Mouse (Mus musculus) thymus, postnatal 36 days (tissue): ENCODE measurements at regions not wholly inside any gene's neighbourhood (a gene's known extent, or its start where the extent isn't known, plus 50 kb on each side); places are given as distances from the start of the nearest gene placed in this dataset.
A peak's percentile ranks its signal among the peaks of the same experiment; 100 is the strongest.

Experiments used
- DNase-seq, 2 experiments: peaks; one replicate each; pipeline ENCODE4 v3.0.0; 2022; ENCODE audit warnings: mixed read lengths in 2 of 2

DNA sequence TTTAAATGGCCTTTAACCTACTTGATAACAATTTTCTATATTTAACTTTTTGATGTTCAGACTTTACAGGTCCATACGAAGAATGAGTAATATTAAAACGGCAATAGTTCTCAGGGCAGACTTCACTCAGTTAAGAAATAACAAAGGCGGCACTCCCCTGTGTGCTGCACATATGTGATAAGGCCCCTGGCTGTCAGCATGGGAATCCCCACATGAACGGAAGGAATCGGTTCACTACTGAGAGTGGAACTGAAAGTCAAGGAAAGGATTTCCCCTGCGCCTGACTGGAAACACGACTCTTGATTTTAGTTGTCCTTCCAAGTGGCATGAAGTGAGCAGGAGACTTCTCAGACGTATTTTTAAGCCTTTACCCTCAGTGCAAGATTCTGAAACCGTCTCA, 210.5 kb upstream of the Klf14 start:
- DNase-seq, result no peak

DNA sequence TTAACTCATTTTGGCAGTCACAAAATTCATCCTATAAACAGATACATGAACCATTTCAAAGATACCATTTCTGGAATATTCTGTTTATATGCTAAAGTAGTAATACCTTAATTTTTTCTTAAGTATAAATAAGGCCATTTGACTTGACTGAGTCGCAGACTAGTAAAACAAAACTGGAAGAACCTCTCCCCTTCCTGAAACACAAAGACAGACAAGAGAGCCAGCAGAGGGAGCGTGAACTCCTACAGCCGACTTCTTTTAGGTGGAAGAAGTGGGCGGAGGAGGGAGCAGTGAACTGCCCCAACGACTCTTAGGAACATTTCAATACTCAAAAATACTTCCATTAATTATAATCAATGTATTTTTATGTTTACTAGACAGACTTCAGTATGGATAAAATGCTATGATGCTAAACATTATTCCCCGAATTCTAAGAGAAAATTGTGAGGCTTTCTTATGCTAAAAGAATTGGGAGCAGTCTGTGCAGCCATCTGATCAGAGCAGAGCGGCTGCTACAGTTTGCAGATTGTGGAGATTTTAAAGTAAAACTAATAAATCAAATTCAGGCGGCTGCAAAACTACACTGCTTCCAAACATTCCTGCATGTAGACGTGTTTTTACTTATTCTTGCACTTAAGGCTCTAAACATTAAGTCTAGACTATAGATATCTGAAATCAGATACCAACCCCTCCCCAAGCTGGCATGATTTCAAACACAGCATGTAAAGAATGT, 211.2 kb upstream of the Klf14 start:
- no peak for DNase-seq

DNA sequence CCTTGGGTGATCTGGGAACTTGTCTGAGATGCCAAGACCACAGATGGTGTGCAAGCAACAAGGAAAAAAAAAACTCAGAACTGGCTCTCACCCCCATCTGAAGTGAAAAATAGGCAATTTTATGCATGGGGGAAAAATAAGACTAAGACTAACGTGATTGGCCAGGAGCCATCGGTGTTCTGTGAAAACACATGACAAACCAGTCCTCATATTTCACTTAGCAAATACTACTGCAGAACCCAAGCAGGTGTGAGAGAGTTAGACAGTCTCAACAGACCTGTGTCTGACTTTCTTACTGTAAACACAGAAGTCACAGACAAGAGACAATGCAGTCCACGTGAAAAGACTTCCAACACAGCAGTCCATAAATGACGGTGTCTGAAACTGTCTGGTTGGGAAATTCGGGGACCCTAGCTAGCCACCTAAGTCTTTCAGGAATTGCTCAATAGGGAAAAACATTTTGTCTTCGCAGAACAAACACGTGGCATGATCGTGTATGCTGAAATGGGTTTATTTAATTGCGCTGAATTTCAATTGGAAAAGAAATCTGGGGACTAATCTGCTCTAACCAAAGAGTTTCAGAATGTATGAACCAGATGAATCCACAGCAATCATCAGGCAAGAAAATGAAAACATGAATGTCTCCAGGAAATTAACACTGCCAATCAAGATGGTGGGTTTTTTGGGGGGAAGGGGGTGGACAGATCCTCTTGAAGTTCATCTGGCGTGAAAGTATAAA, 213.1 kb upstream of the Klf14 start:
- no peak for DNase-seq

DNA sequence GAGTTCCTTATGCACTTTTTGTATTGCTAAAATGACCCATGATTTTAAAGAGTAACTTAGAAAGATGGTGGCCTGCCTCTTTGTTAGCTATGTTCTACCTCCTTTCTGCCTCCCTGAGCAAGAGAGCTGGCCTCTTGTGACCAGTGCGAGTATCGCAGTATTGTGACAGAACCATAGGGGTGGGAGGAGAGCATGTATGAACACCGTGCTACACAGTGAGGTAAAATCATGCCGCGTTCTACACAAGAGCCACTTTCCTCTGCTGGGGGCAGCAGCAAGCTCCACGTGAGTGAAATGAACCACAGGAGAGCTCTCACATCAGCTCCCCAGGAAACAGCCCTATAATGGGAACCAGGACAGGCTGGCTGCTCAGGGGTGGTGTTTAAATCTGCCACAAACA, 216.9 kb upstream of the Klf14 start:
- DNase-seq, result no peak

DNA sequence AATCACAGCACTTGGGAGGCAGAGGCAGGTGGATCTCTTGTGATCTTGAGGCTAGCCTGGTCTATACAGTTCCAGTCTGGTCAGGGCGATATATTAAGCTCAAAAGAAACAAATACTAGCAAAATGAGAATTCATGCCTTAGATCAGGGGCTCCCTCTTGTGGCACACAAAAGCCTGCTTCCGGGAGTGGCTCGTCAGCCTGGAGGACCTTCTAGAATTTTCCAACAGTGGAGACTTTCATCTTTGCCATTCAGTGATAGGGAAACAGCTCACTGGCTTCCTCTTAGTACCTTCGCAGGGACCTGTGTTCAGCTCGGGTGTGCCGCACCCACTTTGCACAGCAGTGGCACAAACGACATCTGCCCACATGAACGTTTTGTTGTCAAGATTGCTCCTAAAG, 217.5 kb upstream of the Klf14 start:
- peak; percentile 35 to 39 for DNase-seq

DNA sequence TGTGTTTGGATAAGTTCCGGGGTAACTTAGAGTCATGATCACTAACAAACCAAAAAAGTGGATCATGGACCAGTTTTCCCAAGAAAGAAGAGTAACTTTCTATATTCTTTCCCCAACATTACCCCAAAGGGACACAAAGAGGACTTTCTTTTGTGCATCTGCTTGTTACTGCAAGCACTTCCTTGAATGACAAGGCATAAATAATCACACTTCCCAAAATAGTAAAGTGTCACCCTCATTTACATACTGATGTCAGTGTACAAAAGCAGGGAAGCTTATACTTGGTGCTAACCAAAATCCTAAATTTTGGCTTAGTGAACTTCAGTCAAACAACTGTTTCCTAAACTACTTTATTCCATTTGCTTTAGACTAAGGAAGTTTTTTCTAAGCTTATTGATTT, 218.0 kb upstream of the Klf14 start:
- no peak for DNase-seq

DNA sequence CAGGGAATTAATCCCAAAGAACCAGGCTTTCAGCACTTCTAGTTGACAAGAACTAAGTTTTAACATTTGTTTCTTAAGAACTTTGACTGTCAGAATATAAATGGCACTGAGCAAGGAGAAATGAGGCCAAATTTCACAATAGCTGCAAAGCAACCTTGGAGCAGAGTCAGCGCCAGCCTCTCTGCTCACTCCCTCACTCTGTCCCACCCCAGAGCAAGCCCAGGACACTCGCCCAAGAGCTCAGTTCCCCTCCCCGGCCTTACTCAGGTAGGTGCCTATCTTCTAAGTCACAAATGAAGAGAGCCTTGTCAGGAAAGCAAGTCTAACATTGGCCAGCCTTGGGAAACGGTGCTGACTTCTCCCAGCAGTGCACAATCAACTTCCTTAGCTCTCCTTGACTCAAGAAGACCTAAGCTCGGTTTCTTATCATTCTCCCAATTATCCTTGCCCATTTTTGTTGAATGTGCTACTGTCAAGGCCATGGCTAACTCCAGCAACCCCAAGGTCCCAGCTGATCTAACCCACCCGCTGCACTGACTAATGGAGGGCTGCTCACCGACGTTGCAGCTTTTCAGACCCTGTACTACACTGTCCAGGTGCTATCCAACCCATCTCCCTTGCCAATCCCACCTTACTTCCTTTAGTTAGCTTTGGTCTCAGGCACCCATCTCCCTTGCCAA, 219.5 kb upstream of the Klf14 start:
- DNase-seq, result no peak

DNA sequence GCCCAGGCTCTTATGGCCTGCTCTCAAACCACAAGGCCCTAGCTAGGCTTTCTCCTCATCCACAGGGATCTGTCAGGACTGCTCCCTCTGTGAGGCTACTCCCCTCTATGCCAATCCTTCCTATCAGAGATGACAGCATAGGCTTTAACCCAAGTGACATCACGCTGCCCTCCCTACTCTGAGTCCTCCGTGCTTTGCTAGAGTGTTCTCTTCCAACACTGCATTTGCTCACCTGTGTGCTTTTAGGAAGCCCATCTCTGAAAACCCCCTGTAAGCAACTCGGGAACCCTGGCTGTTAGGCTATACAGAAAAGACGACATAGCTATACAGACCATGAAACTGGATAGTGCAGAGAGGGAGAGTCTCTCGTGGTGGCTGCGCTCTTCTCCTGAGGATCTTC, 216.3 kb upstream of the Mkln1 start:
- no peak for DNase-seq

DNA sequence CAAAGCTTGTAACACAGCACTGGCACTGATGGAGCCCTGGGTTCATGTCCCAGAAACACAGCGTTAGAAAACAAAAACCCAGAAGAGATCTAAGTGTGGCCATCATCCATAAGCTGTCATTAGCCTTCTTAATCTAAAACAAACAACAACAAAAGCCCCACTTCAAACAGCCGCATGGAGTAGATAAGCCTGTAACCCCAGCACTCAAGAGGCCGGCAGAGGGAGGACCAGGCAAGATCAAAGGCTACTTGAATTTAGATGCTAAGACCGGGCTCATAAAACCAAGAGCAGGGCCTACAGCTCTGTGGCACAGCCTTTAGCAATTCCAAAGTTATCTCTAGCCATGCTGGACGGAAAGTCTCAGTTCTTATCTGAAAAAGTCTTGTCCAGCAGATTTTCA, 215.4 kb upstream of the Mkln1 start:
- no peak for DNase-seq

DNA sequence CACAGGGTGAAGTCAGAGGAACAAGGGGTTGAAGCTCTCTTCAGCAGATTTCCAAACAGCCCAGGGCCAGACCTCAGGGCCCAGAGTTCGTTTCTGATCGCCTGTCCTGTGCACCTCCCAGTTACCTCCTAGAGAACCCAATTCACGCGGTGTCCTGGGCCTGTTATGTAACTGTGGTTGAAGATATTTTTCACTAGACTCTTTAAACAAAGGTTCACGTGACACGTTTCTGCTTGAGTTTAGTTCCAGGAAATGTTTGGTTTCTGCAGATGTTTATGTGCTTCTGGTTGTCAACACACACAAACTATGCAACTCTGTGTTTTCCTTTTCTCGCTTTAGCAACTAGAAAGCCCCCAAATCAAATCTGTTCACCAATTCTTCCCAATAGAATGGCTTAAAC, 214.0 kb upstream of the Mkln1 start:
- DNase-seq, result peak in 1 of 2 experiments; percentile 6

DNA sequence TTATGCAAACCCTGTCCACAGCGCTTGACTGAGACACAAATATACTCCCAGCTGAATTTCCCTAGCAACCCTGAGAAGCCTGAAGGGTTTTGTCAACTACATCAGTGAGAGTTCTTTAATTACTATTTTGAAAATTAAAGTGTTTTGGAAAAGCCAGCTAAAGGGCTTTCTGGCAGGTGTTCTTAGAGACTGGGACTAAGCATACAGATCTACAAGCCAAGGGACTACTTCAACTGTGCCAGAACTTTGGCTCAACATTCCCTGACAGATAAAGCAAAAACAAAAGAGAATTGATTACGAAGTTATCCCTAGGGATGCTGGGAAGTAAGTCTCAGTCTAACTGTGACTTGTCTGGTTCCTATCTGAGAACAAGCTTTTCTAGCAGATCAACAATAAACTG, 213.4 kb upstream of the Mkln1 start:
- DNase-seq, result no peak

DNA sequence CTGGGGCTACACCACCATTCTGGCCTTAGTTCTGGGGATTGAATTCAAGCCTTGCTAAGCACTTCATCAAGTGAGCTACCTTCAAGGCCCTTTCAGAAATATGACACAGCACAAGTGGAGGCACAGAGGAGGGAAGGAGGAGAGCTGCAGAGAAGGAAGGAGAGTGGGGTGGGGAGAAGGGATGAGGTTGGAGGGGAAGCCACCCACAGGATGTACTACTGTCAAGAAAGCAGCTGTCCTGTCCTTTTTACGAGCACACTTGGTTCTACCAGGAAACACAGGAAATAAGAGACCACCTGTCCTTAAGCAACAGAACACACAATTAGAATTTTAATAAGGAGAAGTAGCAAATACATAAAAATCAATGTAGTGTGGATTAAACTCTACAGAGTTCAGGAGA, 210.5 kb upstream of the Mkln1 start:
- no peak for DNase-seq

DNA sequence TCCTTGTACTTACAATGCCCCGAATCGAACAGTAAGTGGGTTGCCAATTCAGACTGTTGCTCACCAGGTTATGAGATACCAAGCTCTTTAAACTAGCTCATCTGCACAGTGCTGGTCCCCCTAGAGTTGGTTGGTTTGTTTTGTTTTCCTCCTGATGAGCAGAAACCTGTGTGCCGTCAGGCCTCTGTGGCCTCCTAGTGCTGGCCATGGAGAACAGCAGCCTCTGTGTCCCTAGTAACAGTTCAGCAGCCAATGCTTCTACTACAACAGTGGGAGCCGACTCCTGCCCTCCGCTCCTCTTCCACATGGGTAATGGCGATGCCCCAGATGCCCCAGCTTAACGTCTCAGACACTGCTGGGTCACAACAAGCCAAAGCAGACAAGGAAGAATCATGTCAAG, 209.5 kb upstream of the Mkln1 start:
- peak; percentile 25 to 48 for DNase-seq

DNA sequence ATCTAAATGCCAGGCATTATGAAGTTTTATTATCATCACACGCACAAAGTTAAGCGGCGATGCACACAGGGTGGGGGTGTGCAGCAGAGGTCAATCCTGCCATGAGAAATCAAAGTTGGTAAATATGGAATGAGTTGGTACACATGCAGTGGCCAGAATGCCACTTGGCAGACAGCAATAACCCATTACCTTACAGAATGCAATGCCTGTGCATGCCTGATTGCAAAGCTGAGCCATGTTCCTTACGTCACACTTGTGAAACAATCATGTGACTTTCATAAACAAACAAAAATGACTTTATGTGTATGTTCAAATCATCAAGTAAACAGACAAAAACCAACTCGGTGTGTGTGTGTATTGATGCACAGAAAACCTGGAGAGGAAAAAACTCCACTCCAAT, 208.5 kb upstream of the Mkln1 start:
- no peak for DNase-seq

DNA sequence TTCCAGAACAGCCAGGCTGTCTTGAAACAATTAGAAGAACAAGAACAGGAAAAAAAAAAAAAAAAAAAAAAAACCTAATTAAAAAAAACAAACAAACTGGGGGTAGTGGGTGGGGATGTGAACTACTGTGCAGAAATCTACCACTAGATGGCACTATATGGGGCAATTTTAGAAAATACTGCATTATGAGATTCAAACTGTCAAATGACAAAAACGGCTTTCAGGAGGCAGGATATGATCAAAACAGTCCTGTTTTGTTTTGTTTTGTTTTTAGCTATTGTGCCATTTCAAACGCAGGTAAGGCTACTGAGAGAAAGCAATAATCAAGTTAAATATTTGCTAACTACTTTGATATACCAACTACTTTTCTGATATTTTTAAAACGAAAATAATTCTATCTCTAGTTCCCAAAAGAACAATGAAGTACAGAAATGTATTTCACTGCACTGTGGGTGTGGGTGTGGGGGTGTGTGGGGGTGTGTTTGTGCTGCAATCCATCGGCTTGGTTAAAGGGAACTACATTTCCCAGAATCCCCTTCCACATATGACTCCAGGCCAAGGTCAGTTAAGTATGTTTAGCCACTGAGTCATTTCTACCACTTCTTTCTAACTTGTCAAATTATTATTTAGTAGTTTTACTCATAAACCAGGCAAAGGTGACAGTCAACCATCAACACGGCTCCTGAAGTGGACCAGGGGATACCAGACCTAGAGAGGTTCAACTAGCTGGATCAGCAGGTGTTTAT, 207.7 kb upstream of the Mkln1 start:
- DNase-seq, result no peak

DNA sequence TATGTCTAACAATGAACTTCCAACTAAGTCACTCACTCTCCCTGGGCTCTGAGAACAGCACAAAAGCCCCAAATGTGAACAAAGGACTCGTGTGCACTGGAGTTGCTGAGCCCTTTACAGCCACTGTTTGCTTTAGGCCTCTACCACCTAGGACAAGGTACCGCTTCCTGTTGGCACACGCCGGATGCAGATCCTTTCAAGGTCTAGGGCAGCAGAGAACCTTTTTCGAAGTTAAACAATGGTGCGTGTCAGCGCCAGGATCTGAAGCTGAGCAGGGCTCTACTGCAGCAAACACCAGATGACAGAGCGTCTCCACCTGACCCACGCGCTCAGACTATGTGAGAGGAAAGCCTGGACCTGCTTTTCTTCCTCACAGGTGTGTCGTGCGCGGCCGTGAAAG, 207.0 kb upstream of the Mkln1 start:
- DNase-seq, result peak; percentile 37 to 53

DNA sequence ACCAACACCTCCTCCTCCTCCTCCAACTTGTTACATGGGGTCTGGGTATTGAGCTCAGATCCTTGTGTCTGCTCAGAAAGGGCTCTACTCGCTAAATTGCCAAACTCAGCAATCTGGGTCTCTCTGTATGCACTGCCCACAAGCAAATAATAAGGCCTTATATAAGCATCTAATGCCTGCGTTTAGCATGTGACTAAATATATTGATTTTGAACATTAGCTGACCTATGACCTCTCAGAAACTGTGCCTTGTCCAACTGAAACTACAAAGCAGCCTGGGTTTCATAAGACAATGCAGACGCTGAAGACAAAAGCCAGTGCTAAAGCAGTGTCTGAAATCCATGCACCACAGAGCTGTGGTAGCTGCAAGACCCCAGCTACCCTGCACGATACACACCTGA, 206.3 kb upstream of the Mkln1 start:
- no peak for DNase-seq

DNA sequence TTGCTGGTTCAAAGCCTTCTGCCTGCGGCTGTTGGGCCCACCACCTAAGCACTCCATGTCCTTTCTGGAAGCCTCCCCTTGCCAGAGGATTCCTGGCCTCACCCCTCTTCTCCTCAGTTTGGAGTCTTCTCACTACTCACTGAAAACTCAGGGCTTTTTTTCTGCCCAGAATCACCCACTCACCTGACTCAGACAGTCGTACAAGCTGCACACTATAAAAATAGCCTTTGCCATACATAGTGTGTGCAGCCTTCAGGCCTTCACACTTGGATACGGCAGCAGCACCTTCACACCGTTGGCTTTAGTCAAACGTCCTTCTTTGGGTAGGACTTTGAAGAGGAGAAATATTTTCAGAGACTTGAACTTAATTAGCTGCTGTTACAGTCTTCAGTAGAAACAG, 205.3 kb upstream of the Mkln1 start:
- no peak for DNase-seq

DNA sequence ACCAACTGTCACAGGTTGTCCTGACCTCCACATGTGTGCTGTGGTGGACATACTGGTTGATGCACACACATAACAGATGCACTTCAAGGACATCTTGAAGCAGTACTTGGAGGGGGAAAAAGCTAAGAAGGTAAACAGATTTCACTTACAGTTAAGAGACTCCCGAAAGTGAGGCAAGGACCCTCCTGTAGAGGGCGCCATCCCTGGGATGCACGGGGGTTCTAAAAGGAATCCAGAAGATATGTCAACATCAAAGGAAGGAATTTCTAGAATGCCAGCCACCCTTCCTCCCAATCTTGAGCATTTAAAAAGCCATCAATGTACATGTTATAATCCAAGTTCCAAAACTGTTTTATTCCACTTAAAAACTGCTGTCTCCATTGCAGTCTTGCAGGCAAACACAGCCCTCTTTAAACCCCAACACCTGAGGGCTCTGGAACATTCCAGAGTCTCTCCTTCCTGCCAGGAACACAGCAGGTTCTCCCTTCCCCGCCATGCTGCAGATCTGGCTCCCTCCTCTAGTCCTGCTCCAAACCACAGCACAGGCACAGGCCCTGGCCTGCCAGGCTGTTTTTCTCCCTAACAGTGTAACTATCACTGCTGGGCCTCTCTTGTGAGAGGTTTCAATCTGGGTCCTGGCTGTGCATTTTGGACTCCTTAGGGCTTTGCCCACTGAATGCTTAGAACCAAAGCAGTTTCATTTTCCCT, 200.8 kb upstream of the Mkln1 start:
- peak in 1 of 2 experiments; percentile 25 for DNase-seq

DNA sequence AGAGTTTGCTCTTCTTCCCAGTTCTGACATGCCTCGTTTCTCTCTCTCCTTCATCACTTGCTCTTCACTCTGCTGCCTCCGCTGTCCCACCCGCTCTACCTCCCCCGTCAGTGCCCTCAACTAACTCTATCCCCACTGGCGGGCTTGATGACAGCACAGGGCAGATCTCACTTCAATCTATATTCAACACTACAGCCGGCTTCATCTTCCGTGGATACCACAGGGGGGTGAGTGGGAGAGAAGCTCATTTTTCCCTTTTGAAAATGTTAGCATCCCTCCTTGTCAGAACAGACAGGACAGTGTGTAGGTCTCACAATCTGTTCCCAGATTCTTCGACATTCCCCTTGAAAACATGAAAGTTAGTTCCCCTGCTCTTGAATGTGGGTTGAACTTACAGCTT, 200.2 kb upstream of the Mkln1 start:
- DNase-seq, result no peak

DNA sequence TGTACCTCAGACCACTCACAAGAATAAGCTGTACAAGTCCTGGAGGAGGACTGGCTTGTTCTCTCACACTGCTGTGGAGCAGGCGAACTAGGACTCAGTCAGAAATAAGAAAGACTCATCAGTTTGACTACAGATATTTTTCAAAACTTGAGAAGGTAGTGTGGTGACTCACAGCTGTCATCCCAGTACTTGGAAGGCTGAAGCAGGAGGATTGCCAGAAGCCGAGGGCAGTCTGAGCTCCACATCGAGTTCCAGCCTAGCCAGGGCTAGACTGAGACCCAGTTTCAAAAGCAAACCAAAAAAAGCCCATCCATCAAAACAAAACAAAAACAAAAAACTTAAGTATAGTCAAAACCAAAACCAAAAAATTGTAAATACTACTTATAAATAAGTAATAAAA, 197.8 kb upstream of the Mkln1 start:
- no peak for DNase-seq

DNA sequence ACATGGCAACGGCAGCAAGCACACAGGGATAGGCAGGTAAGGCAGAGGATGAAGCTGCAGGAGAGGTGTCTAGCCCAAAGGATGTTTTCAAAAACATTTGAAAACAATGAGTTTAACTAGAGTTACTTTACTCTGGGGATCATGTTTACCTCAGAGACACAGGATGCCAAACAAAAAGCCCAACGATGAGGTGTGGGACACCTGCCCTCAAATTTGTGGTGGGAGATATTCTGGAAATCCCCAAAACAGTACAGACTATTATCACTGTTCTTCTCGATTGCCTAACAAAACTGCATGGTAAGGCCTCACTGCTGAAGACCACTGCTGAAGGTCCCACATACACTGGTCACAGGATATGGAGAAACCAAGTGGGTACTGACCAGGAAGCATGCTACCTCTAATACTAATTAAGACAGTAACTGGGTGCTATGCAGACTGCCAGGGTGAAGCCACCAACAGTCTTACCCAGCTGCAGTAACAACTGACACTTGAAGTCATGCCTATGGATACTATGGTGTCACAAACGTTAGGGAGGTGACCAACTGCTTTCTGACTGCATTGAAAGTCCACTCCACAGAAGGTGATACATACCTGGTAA, 197.1 kb upstream of the Mkln1 start:
- no peak for DNase-seq
